Mouse (Mus musculus): Measurements from ENCODE around the gene Col19a1. TPM values are rescaled to one million over a fixed set of nuclear protein-coding genes. Genes with fewer than 3 reads are reported as not detected.

Gene Col19a1
- polyA plus RNA-seq, 1 experiment from 2014 or later: 0.06 TPM

GRCm38 (mm10) chr1:24547574-24547973 lies 39.7 kb downstream of the Col19a1 start:
- Histone ChIP-seq H3K27ac (replicated peaks) (no peak overlapping the region), H3K4me3 (no peak overlapping the region), H3K4me1 (no peaks in the 10 kb centered on the region), H3K36me3 (no peaks in the 10 kb centered on the region), H3K27me3 (ENCODE audit: low read depth, poor library complexity, severe bottlenecking) (no peaks in the 10 kb centered on the region), H3K9me3 (replicated peaks) (no peaks in the 10 kb centered on the region)
- no peak for DNase-seq (ENCODE audit: low spot score)
- 98% methylated on average over 1 of the region's 1 CpGs for WGBS

- no peaks in the 10 kb centered on the region for H3K27me3 ChIP-seq (ENCODE audit: low read depth, poor library complexity, severe bottlenecking)
- DNase-seq (ENCODE audit: low spot score): no peak
- H3K36me3 ChIP-seq: no peaks in the 10 kb centered on the region
- H3K27ac ChIP-seq (replicated peaks): no peak overlapping the region
- H3K9me3 ChIP-seq (replicated peaks): no peaks in the 10 kb centered on the region
- H3K4me1 ChIP-seq: no peaks in the 10 kb centered on the region
- 82% methylated on average over 1 of the region's 1 CpGs for WGBS
- H3K4me3 ChIP-seq: no peak overlapping the region
Observed at GRCm38 (mm10) chr1:24539852-24540251, 47.4 kb downstream of the Col19a1 start.

GRCm38 (mm10) chr1:24527194-24527593 lies 60.1 kb downstream of the Col19a1 start:
- no peak for DNase-seq (ENCODE audit: low spot score)
- H3K36me3 ChIP-seq: no peaks in the 10 kb centered on the region
- H3K4me3 ChIP-seq: no peak overlapping the region
- 90% methylated on average over 2 of the region's 2 CpGs for WGBS
- no peaks in the 10 kb centered on the region for H3K4me1 ChIP-seq
- no peak overlapping the region for H3K27ac ChIP-seq (replicated peaks)
- H3K9me3 ChIP-seq (replicated peaks): no peaks in the 10 kb centered on the region
- H3K27me3 ChIP-seq (ENCODE audit: low read depth, poor library complexity, severe bottlenecking): no peaks in the 10 kb centered on the region

GRCm38 (mm10) chr1:24517462-24517861 lies 69.8 kb downstream of the Col19a1 start:
- no peaks in the 10 kb centered on the region for H3K36me3 ChIP-seq

GRCm38 (mm10) chr1:24515341-24515740 lies 71.9 kb downstream of the Col19a1 start:
- DNase-seq (ENCODE audit: low spot score): no peak
- H3K27ac ChIP-seq (replicated peaks): no peak overlapping the region
- H3K4me3 ChIP-seq: no peak overlapping the region
- H3K9me3 ChIP-seq (replicated peaks): no peaks in the 10 kb centered on the region
- no peaks in the 10 kb centered on the region for H3K27me3 ChIP-seq (ENCODE audit: low read depth, poor library complexity, severe bottlenecking)
- H3K36me3 ChIP-seq: no peaks in the 10 kb centered on the region
- no peaks in the 10 kb centered on the region for H3K4me1 ChIP-seq
- 90% methylated on average over 5 of the region's 5 CpGs for whole genome bisulfite sequencing

More at GRCm38 (mm10) chr1:24517462-24517861, 69.8 kb downstream of the Col19a1 start:
- Histone ChIP-seq H3K27me3 (ENCODE audit: low read depth, poor library complexity, severe bottlenecking) (no peaks in the 10 kb centered on the region), H3K9me3 (replicated peaks) (no peaks in the 10 kb centered on the region), H3K27ac (replicated peaks) (no peak overlapping the region), H3K4me3 (no peak overlapping the region), H3K4me1 (no peaks in the 10 kb centered on the region)
- WGBS: 85% methylated on average over 4 of the region's 4 CpGs
- DNase-seq (ENCODE audit: low spot score): no peak

GRCm38 (mm10) chr1:24511536-24511935 lies 75.7 kb downstream of the Col19a1 start:
- no peak overlapping the region for H3K4me3 ChIP-seq
- no peaks in the 10 kb centered on the region for H3K4me1 ChIP-seq
- H3K9me3 ChIP-seq (replicated peaks): no peaks in the 10 kb centered on the region
- 76% methylated on average over 6 of the region's 6 CpGs for WGBS
- no peaks in the 10 kb centered on the region for H3K36me3 ChIP-seq
- no peaks in the 10 kb centered on the region for H3K27me3 ChIP-seq (ENCODE audit: low read depth, poor library complexity, severe bottlenecking)
- no peak overlapping the region for H3K27ac ChIP-seq (replicated peaks)
- DNase-seq (ENCODE audit: low spot score): no peak

GRCm38 (mm10) chr1:24495400-24495799 lies 91.9 kb downstream of the Col19a1 start:
- DNase-seq (ENCODE audit: low spot score): no peak
- Histone ChIP-seq H3K9me3 (replicated peaks) (no peaks in the 10 kb centered on the region), H3K27ac (replicated peaks) (no peak overlapping the region), H3K4me1 (no peaks in the 10 kb centered on the region), H3K4me3 (no peak overlapping the region), H3K36me3 (no peaks in the 10 kb centered on the region), H3K27me3 (ENCODE audit: low read depth, poor library complexity, severe bottlenecking) (no peaks in the 10 kb centered on the region)
- WGBS: 94% methylated on average over 4 of the region's 4 CpGs

- no peak for DNase-seq (ENCODE audit: low spot score)
- Histone ChIP-seq H3K36me3 (no peaks in the 10 kb centered on the region), H3K9me3 (replicated peaks) (no peaks in the 10 kb centered on the region), H3K27me3 (ENCODE audit: low read depth, poor library complexity, severe bottlenecking) (no peaks in the 10 kb centered on the region), H3K27ac (replicated peaks) (no peak overlapping the region), H3K4me1 (no peaks in the 10 kb centered on the region), H3K4me3 (no peak overlapping the region)
- WGBS: 88% methylated on average over 5 of the region's 5 CpGs
Observed at GRCm38 (mm10) chr1:24484161-24484560, 103.1 kb downstream of the Col19a1 start.

GRCm38 (mm10) chr1:24471096-24471710 lies 116.1 kb downstream of the Col19a1 start:
- DNase-seq (ENCODE audit: low spot score): no peak
- 88% methylated on average over 7 of the region's 7 CpGs for WGBS
- Histone ChIP-seq H3K9me3 (replicated peaks) (no peaks in the 10 kb centered on the region), H3K4me1 (no peaks in the 10 kb centered on the region), H3K36me3 (no peaks in the 10 kb centered on the region), H3K4me3 (no peak overlapping the region), H3K27ac (replicated peaks) (no peak overlapping the region), H3K27me3 (ENCODE audit: low read depth, poor library complexity, severe bottlenecking) (no peaks in the 10 kb centered on the region)

GRCm38 (mm10) chr1:24470633-24471032 lies 116.6 kb downstream of the Col19a1 start:
- Histone ChIP-seq H3K4me3 (no peak overlapping the region), H3K27ac (replicated peaks) (no peak overlapping the region), H3K36me3 (no peaks in the 10 kb centered on the region), H3K9me3 (replicated peaks) (no peaks in the 10 kb centered on the region), H3K27me3 (ENCODE audit: low read depth, poor library complexity, severe bottlenecking) (no peaks in the 10 kb centered on the region), H3K4me1 (no peaks in the 10 kb centered on the region)
- no peak for DNase-seq (ENCODE audit: low spot score)
- WGBS: 94% methylated on average over 5 of the region's 5 CpGs

- H3K9me3 ChIP-seq (replicated peaks): no peaks in the 10 kb centered on the region
- no peaks in the 10 kb centered on the region for H3K36me3 ChIP-seq
- no peak overlapping the region for H3K4me3 ChIP-seq
- H3K4me1 ChIP-seq: no peaks in the 10 kb centered on the region
- H3K27ac ChIP-seq (replicated peaks): no peak overlapping the region
- no peak for DNase-seq (ENCODE audit: low spot score)
- 83% methylated on average over 3 of the region's 3 CpGs for WGBS
- H3K27me3 ChIP-seq (ENCODE audit: low read depth, poor library complexity, severe bottlenecking): no peaks in the 10 kb centered on the region
Observed at GRCm38 (mm10) chr1:24461305-24461887, 125.9 kb downstream of the Col19a1 start.

GRCm38 (mm10) chr1:24458015-24458414 lies 129.3 kb downstream of the Col19a1 start:
- no peaks in the 10 kb centered on the region for H3K27me3 ChIP-seq (ENCODE audit: low read depth, poor library complexity, severe bottlenecking)
- H3K27ac ChIP-seq (replicated peaks): no peak overlapping the region
- H3K9me3 ChIP-seq (replicated peaks): no peaks in the 10 kb centered on the region
- peaks cover under 1% of the 10 kb centered on the region; the same call in 1 of the 2 replicates for H3K4me1 ChIP-seq
- H3K4me3 ChIP-seq: no peak overlapping the region
- no peaks in the 10 kb centered on the region for H3K36me3 ChIP-seq
- WGBS: 83% methylated on average over 2 of the region's 2 CpGs
- DNase-seq (ENCODE audit: low spot score): no peak

GRCm38 (mm10) chr1:24452572-24453269 lies 134.6 kb downstream of the Col19a1 start:
- 58% methylated on average over 10 of the region's 10 CpGs for WGBS
- no peak overlapping the region for H3K27ac ChIP-seq (replicated peaks)
- H3K9me3 ChIP-seq (replicated peaks): no peaks in the 10 kb centered on the region
- peak; percentile 13 for DNase-seq (ENCODE audit: low spot score)
- no peaks in the 10 kb centered on the region for H3K27me3 ChIP-seq (ENCODE audit: low read depth, poor library complexity, severe bottlenecking)
- H3K4me3 ChIP-seq: no peak overlapping the region
- no peaks in the 10 kb centered on the region for H3K36me3 ChIP-seq
- peaks cover 10% of the 10 kb centered on the region for H3K4me1 ChIP-seq
